Mouse (Mus musculus): ENCODE measurements around the gene Gm20388. TPM values are rescaled to one million over a fixed set of nuclear protein-coding genes. Genes with fewer than 3 reads are reported as not detected.

Gm20388 gene
- polyA plus RNA-seq, 1 experiment from 2014 or later = 5.5 TPM

GRCm38 (mm10) chr8:120129547-120129946, 218.9 kb downstream of the Gm20388 start:
- H3K27me3 ChIP-seq (ENCODE audit: poor library complexity, severe bottlenecking) = peaks cover 13% of the 10 kb centered on the region
- H3K27ac ChIP-seq = peak overlapping the region; percentile 73
- no peaks in the 10 kb centered on the region; the same call in 1 of the 2 replicates for H3K9me3 ChIP-seq
- H3K4me1 ChIP-seq = peaks cover 62% of the 10 kb centered on the region
- H3K36me3 ChIP-seq (replicated peaks) = no peaks in the 10 kb centered on the region
- WGBS = 45% methylated on average over 4 of the region's 4 CpGs
- DNase-seq (ENCODE audit: extremely low spot score, low spot score) = no peak
- no peak overlapping the region for H3K4me3 ChIP-seq

DNA sequence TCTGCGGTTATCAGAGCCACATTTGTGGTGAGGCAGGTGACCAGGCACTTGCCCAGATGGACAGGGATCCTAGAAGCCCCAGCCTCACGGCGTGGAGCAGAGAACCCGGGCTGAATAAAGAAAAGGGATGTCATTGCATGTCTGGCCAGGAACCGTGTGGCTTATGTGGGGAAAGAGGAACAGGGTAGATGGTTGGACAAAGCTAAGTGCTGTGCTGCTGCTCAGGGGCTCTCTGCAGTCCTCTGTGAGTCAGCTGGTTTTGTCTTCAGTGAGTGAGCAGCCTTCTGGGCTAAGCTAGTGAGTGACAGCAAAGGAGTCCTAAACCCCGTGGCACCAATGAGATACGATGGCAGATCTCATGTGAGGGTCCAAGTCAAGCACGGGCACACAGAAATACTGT, 220.5 kb downstream of the Gm20388 start:
- H3K36me3 ChIP-seq (replicated peaks) = no peaks in the 10 kb centered on the region
- H3K9me3 ChIP-seq = no peaks in the 10 kb centered on the region; the same call in 1 of the 2 replicates
- peaks cover 13% of the 10 kb centered on the region for H3K27me3 ChIP-seq (ENCODE audit: poor library complexity, severe bottlenecking)
- H3K4me3 ChIP-seq = no peak overlapping the region
- 89% methylated on average over 8 of the region's 8 CpGs for WGBS
- no peak for DNase-seq (ENCODE audit: extremely low spot score, low spot score)
- peaks cover 46% of the 10 kb centered on the region for H3K4me1 ChIP-seq
- H3K27ac ChIP-seq = peak overlapping the region; percentile 15; the same call in 1 of the 2 replicates

DNA sequence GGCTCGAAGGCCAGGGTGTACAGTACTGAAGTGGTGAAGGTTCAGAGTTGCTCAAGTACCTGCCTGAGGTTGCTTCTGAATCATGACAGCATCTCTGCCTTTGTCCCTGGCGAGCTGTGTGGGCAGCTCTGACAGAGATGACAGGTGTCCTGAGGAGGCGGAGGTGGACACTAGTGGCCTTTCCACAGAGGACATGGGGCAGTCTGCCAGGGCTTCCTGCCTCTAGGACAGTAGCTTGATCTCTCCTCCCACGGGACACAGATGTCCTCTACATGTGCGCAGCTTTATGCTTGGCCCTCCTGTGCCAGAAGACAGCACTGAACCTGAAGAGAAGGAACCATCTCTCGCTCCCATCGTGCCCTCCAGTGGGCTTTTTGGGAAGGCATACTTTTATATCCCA, 222.5 kb downstream of the Gm20388 start:
- 87% methylated on average over 7 of the region's 7 CpGs for WGBS
- Histone ChIP-seq H3K27me3 (ENCODE audit: poor library complexity, severe bottlenecking) (no peaks in the 10 kb centered on the region; the same call in 1 of the 2 replicates), H3K27ac (no peak overlapping the region), H3K4me1 (peaks cover 34% of the 10 kb centered on the region), H3K9me3 (no peaks in the 10 kb centered on the region; the same call in 1 of the 2 replicates), H3K4me3 (no peak overlapping the region), H3K36me3 (replicated peaks) (no peaks in the 10 kb centered on the region)
- no peak for DNase-seq (ENCODE audit: extremely low spot score, low spot score)

DNA sequence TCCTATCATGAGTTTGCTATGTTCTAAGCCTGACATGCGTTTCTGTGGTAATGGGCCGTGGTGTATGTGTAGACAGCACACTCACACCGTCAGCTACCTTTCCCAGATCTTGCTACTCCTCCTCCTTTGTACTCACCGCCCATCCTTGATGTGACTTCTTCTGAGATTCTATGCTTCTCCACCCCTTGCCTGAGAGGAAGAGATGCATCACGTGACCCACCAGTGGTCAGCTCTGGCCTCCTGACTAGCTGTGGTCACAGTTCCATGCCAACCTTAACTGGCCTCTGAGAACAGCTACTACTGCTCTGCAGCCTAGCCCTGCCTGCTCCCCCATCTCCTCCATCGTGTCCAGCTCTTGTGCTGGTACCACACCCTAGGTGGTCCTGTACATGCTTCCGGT, 225.0 kb downstream of the Gm20388 start:
- DNase-seq (ENCODE audit: extremely low spot score, low spot score) = no peak
- WGBS = 92% methylated on average over 7 of the region's 7 CpGs
- no peaks in the 10 kb centered on the region; the same call in 1 of the 2 replicates for H3K27me3 ChIP-seq (ENCODE audit: poor library complexity, severe bottlenecking)
- no peak overlapping the region for H3K4me3 ChIP-seq
- no peak overlapping the region for H3K27ac ChIP-seq
- H3K36me3 ChIP-seq (replicated peaks) = no peaks in the 10 kb centered on the region
- peaks cover 17% of the 10 kb centered on the region for H3K4me1 ChIP-seq
- H3K9me3 ChIP-seq = no peaks in the 10 kb centered on the region

- Histone ChIP-seq H3K36me3 (replicated peaks) (no peaks in the 10 kb centered on the region), H3K9me3 (no peaks in the 10 kb centered on the region), H3K4me3 (no peak overlapping the region), H3K27ac (no peak overlapping the region), H3K27me3 (ENCODE audit: poor library complexity, severe bottlenecking) (no peaks in the 10 kb centered on the region), H3K4me1 (peaks cover 12% of the 10 kb centered on the region)
- 70% methylated on average over 7 of the region's 7 CpGs for WGBS
- DNase-seq (ENCODE audit: extremely low spot score, low spot score) = no peak
These were observed 226.0 kb downstream of the Gm20388 start for GRCm38 (mm10) chr8:120136618-120137017.

- no peaks in the 10 kb centered on the region for H3K9me3 ChIP-seq
- H3K4me3 ChIP-seq = no peak overlapping the region
- no peak overlapping the region for H3K27ac ChIP-seq
- no peaks in the 10 kb centered on the region for H3K36me3 ChIP-seq (replicated peaks)
- WGBS = 96% methylated on average over 2 of the region's 2 CpGs
- peaks cover 22% of the 10 kb centered on the region for H3K4me1 ChIP-seq
- no peaks in the 10 kb centered on the region for H3K27me3 ChIP-seq (ENCODE audit: poor library complexity, severe bottlenecking)
- no peak for DNase-seq (ENCODE audit: extremely low spot score, low spot score)
These were observed 228.3 kb downstream of the Gm20388 start for GRCm38 (mm10) chr8:120138958-120139357.

DNA sequence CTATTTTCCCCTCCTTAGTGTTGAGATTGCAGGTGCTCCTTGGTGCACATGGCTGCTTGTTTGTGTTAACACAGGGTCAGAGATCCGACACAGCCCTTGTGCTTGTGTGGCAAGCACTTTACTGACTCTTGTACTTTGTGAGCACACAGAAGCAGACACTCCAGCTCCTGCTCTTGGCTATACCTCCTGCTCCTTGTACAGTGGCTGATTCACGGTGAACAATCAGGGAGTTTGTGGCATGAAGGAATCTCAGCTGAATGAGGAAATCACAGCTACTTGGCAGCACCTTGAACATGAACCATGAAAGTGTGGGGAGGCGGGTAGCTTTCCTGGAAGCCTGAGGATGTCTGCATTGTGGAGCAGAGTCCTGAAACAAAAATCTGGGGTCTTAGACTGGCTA, 230.1 kb downstream of the Gm20388 start:
- Histone ChIP-seq H3K9me3 (no peaks in the 10 kb centered on the region), H3K27ac (peak overlapping the region; percentile 48; the same call in 1 of the 2 replicates), H3K4me3 (no peak overlapping the region), H3K36me3 (replicated peaks) (no peaks in the 10 kb centered on the region), H3K27me3 (ENCODE audit: poor library complexity, severe bottlenecking) (no peaks in the 10 kb centered on the region), H3K4me1 (peaks cover 38% of the 10 kb centered on the region)
- 80% methylated on average over 3 of the region's 3 CpGs for WGBS
- no peak for DNase-seq (ENCODE audit: extremely low spot score, low spot score)

GRCm38 (mm10) chr8:120143911-120144651, 233.4 kb downstream of the Gm20388 start:
- DNase-seq (ENCODE audit: extremely low spot score, low spot score) = no peak
- Histone ChIP-seq H3K27ac (peak overlapping the region; percentile 80), H3K4me1 (peaks cover 30% of the 10 kb centered on the region), H3K27me3 (ENCODE audit: poor library complexity, severe bottlenecking) (no peaks in the 10 kb centered on the region), H3K9me3 (no peaks in the 10 kb centered on the region), H3K4me3 (no peak overlapping the region), H3K36me3 (replicated peaks) (no peaks in the 10 kb centered on the region)
- 73% methylated on average over 15 of the region's 15 CpGs for WGBS

GRCm38 (mm10) chr8:120144652-120145301, 234.1 kb downstream of the Gm20388 start:
- Histone ChIP-seq H3K27ac (peak overlapping the region; percentile 80), H3K9me3 (no peaks in the 10 kb centered on the region), H3K4me3 (no peak overlapping the region; the same call in 1 of the 2 replicates), H3K4me1 (peaks cover 30% of the 10 kb centered on the region), H3K27me3 (ENCODE audit: poor library complexity, severe bottlenecking) (no peaks in the 10 kb centered on the region), H3K36me3 (replicated peaks) (no peaks in the 10 kb centered on the region)
- 66% methylated on average over 12 of the region's 12 CpGs for WGBS
- no peak for DNase-seq (ENCODE audit: extremely low spot score, low spot score)

- 84% methylated on average over 1 of the region's 1 CpGs for WGBS
- Histone ChIP-seq H3K36me3 (replicated peaks) (no peaks in the 10 kb centered on the region), H3K27ac (no peak overlapping the region), H3K4me3 (no peak overlapping the region), H3K4me1 (peaks cover 33% of the 10 kb centered on the region), H3K27me3 (ENCODE audit: poor library complexity, severe bottlenecking) (peaks cover 10% of the 10 kb centered on the region; the same call in 1 of the 2 replicates), H3K9me3 (no peaks in the 10 kb centered on the region)
- DNase-seq (ENCODE audit: extremely low spot score, low spot score) = no peak
These were observed 235.4 kb downstream of the Gm20388 start for GRCm38 (mm10) chr8:120146051-120146450.

- Histone ChIP-seq H3K27ac (no peak overlapping the region), H3K27me3 (ENCODE audit: poor library complexity, severe bottlenecking) (peaks cover 36% of the 10 kb centered on the region), H3K9me3 (no peaks in the 10 kb centered on the region), H3K36me3 (replicated peaks) (no peaks in the 10 kb centered on the region), H3K4me3 (no peak overlapping the region), H3K4me1 (peaks cover 36% of the 10 kb centered on the region)
- WGBS = 83% methylated on average over 12 of the region's 12 CpGs
- DNase-seq (ENCODE audit: extremely low spot score, low spot score) = no peak
These were observed 239.4 kb downstream of the Gm20388 start for GRCm38 (mm10) chr8:120150028-120150427.

DNA sequence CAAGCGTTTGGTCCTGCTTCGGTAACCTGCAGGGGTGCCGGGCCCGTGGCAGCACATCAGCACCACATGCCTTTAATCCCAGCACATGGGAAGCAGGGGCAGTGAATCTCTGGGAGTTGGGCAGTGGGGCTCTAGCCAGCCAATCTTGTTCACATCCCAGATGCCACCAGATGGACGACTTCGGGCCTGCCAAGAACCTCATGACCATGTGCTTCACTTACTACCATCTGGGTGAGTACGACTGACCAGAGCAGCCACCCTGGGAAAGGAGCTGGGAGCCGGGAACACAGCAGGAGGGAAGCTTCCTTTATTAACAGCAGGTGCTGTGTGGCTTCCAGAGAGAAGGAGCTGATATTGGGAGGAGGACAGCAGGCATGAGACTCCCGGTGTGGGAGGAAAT, 240.5 kb downstream of the Gm20388 start:
- DNase-seq (ENCODE audit: extremely low spot score, low spot score) = no peak
- WGBS = 73% methylated on average over 9 of the region's 9 CpGs
- no peak overlapping the region for H3K4me3 ChIP-seq
- H3K4me1 ChIP-seq = peaks cover 39% of the 10 kb centered on the region
- peak overlapping the region; percentile 64 for H3K27ac ChIP-seq
- H3K27me3 ChIP-seq (ENCODE audit: poor library complexity, severe bottlenecking) = peaks cover 36% of the 10 kb centered on the region
- H3K36me3 ChIP-seq (replicated peaks) = no peaks in the 10 kb centered on the region
- no peaks in the 10 kb centered on the region for H3K9me3 ChIP-seq

DNA sequence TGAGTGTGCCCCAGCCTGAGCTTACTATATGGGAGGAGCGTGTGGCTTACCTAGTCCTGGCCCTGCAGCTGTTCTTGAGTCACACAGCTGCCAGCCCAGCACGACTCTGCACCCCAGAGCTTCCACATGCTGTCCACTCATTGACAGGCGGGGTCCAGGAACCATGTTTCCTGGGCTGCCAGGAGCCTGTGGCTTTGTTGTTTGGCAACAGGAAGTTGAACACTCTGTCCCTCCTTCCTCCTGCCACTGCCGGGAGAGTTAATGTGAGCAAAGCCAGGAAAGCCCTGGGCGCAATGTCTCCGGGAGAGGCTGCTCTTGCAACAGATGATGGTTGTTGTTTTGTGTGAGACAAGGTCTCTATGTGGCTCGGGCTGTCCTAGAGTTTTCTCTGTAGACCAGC, 242.0 kb downstream of the Gm20388 start:
- no peaks in the 10 kb centered on the region for H3K9me3 ChIP-seq
- peak overlapping the region; percentile 64 for H3K27ac ChIP-seq
- DNase-seq (ENCODE audit: extremely low spot score, low spot score) = no peak
- no peak overlapping the region for H3K4me3 ChIP-seq
- H3K27me3 ChIP-seq (ENCODE audit: poor library complexity, severe bottlenecking) = peaks cover 36% of the 10 kb centered on the region
- no peaks in the 10 kb centered on the region for H3K36me3 ChIP-seq (replicated peaks)
- peaks cover 48% of the 10 kb centered on the region for H3K4me1 ChIP-seq
- WGBS = 67% methylated on average over 7 of the region's 7 CpGs
